Mouse (Mus musculus) liver, embryonic 14.5 days (tissue): ENCODE results near the gene Dhx40. TPM values are rescaled to one million over a fixed set of nuclear protein-coding genes. Genes with fewer than 3 reads are reported as not detected.
A peak's percentile ranks its signal among the peaks of the same experiment; 100 is the strongest.

Experiments used
- ATAC-seq: fragments of 200-750 bp; cut with Nextera tagmentation; 2 replicates; pipeline ENCODE4 v1.8.0; 2017; ENCODE audit warnings: moderate number of reproducible peaks, mild to moderate bottlenecking, moderate library complexity; ENCODE audit not compliant: insufficient read depth
- DNase-seq, 3 experiments: peaks; one replicate each; pipeline ENCODE4 v3.0.0-alpha.2; 2012 to 2013; ENCODE audit warnings: low read depth in 3 of 3, low spot score in 3 of 3
- H3K27ac ChIP-seq: fragments of 300-500 bp; sonication (generic); 2 replicates; pipeline ENCODE4 v1.5.1; 2014; ENCODE audit warnings: moderate library complexity, mild to moderate bottlenecking, control low read depth, inconsistent platforms
- H3K27me3 ChIP-seq: fragments of 300-500 bp; sonication (generic); 2 replicates; pipeline ENCODE4 v1.6.1; 2014; ENCODE audit warnings: mild to moderate bottlenecking, low read length, moderate library complexity; ENCODE audit not compliant: control insufficient read depth, insufficient read depth
- H3K36me3 ChIP-seq: fragments of 300-500 bp; sonication (generic); replicated peaks from 2 replicates; pipeline ENCODE4 v1.6.1; 2014; ENCODE audit warnings: low read depth; ENCODE audit not compliant: control insufficient read depth, insufficient read depth
- H3K4me1 ChIP-seq, 2 experiments: fragments of 200-500 bp in 1 of 2; fragments of 300-500 bp in 1 of 2; sonication (generic) in 1 of 2; replicated peaks; 2 replicates each; pipeline ENCODE4 v1.6.1; 2012 to 2014; ENCODE audit warnings: antibody characterized with exemption in 1 of 2, inconsistent platforms in 1 of 2, low read length in 1 of 2; ENCODE audit not compliant: control insufficient read depth in 2 of 2, insufficient read depth in 2 of 2
- H3K4me2 ChIP-seq: fragments of 300-500 bp; sonication (generic); 2 replicates; pipeline ENCODE4 v1.6.1; 2014; ENCODE audit warnings: low read depth, mild to moderate bottlenecking, control low read depth, moderate library complexity
- H3K4me3 ChIP-seq, 2 experiments: fragments of 200-500 bp in 1 of 2; fragments of 300-500 bp in 1 of 2; sonication (generic) in 1 of 2; 2 replicates each; pipeline ENCODE4 v1.5.1; 2012 to 2014; ENCODE audit warnings: low read depth in 2 of 2, low read length in 2 of 2, mild to moderate bottlenecking in 2 of 2, control low read depth in 1 of 2, inconsistent platforms in 1 of 2, moderate library complexity in 1 of 2; ENCODE audit not compliant: insufficient read depth in 1 of 2
- H3K9ac ChIP-seq: fragments of 300-500 bp; sonication (generic); replicated peaks from 2 replicates; pipeline ENCODE4 v1.6.1; 2014; ENCODE audit warnings: mild to moderate bottlenecking, control low read depth, moderate library complexity
- H3K9me3 ChIP-seq: fragments of 300-500 bp; sonication (generic); 2 replicates; pipeline ENCODE4 v1.6.1; 2016; ENCODE audit warnings: low read length, mixed read lengths; ENCODE audit not compliant: control insufficient read depth
- CTCF ChIP-seq: IDR thresholded peaks from 2 replicates; pipeline ENCODE4 v1.5.1; 2016; ENCODE audit warnings: antibody characterized with exemption, low read depth, control low read depth
- EP300 ChIP-seq: IDR thresholded peaks from 2 replicates; pipeline ENCODE4 v1.6.1; 2016; ENCODE audit warnings: antibody characterized with exemption, low read depth
- WGBS: fragments of 180-500 bp; shearing (Covaris S2); extraction: QIAGEN DNeasy Blood & Tissue Kit; methylation state at CpG from one replicate; pipeline ENCODE4 v1.1.7; 2014; ENCODE audit not compliant: insufficient replicate concordance; 5-methylcytosine and 5-hydroxymethylcytosine counted together
- polyA plus RNA-seq, 2 experiments: library from polyadenylated mRNA; depleted of rRNA in 1 of 2; stranded (reverse) in 1 of 2; unstranded in 1 of 2; fragments of >200 nt; fragmentation: Nextera tagmentation in 1 of 2; extraction: Ambion mirVana in 1 of 2; gene quantifications; 2 replicates each; pipeline versions ENCODE4 v1.2.1 to v1.2.3; 2012 to 2014

Gene Dhx40
- polyA plus RNA-seq, 2 experiments: 3.9 to 8.2 TPM

DNA sequence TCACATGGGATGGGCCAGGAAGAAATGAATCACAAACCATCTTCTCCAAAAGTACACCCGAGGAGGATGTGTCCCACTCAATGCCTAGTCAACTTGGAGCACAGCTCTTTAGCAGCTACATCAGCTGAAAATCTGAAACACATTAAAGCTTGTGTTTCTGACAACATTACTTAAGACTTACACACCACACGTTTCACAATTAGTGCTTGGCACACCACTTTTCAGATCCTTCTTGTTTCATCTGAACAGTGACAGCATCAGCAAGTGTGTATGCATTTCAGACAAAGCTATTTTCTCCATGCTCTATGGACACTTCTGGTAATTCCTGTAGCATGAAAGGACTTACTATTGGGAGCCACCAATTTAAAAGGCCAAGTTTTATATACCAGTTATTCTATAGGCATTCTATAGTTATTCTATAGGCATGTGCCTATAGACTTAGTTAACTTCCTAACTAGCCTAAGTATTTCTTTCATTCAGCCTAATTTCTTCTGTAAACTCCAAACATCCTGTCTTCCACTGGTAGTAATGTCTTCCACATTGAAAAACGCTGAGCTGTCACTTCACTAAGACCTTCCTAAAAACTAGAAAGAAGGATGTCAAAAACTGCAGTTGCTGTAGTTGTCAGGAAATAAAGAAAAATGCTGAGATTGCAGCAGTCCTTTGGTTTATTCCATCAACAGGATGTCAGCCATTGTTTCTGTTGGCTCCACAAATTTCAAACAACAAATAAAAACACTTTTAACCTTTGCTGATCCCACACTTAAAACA lies 61.7 kb downstream of the Dhx40 start:
- H3K9me3 ChIP-seq: no peaks in the 10 kb centered on the region
- TF ChIP-seq CTCF (no peak), EP300 (no peak)
- no peak overlapping the region for H3K4me3 ChIP-seq
- H3K27ac ChIP-seq: peak overlapping the region; percentile 69
- no peaks in the 10 kb centered on the region for H3K27me3 ChIP-seq
- no peaks in the 10 kb centered on the region; the same call in 1 of the 2 replicates for H3K36me3 ChIP-seq
- peaks cover 56 to 79% of the 10 kb centered on the region in 2 experiments for H3K4me1 ChIP-seq
- H3K9ac ChIP-seq: no peak overlapping the region; the same call in 1 of the 2 replicates
- 51% methylated on average over 3 of the region's 3 CpGs for WGBS
- ATAC-seq (no peak), DNase-seq (no peak)
- H3K4me2 ChIP-seq: peak overlapping the region; percentile 42

DNA sequence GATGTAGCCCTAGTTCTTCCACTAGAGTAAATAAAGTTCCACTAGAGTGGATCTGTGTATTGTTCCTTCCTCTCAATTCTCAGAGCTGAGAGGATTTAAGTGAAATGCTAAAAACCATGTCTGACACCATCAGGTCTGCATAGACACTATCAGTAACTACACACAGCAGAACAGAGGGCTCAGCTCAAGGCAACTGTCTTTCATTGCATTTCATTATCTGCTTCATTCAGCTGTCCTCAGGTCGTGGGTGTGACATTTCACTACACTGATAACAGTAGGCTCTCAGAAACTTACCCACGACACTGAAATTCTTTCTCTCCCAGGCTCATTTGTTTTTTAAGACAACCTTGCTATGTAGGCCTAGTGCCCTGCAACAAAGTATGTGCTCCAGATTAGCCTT lies 64.9 kb downstream of the Dhx40 start:
- H3K27ac ChIP-seq: peak overlapping the region; percentile 91
- WGBS: 4% methylated on average over 2 of the region's 2 CpGs
- H3K9me3 ChIP-seq: no peaks in the 10 kb centered on the region
- peak overlapping the region; percentile 79 for H3K4me2 ChIP-seq
- H3K27me3 ChIP-seq: no peaks in the 10 kb centered on the region
- H3K36me3 ChIP-seq: no peaks in the 10 kb centered on the region; the same call in 1 of the 2 replicates
- DNase-seq: peak; percentile 96 to 98 (median 97)
- peak; percentile 99 for TF ChIP-seq EP300
- TF ChIP-seq CTCF: no peak
- peak; percentile 98 for ATAC-seq
- H3K4me1 ChIP-seq: peaks cover 68 to 85% of the 10 kb centered on the region in 2 experiments
- peak overlapping the region; percentile 60 for H3K9ac ChIP-seq
- peak overlapping the region in 1 of 2 experiments; percentile 28; a peak in 3 of 4 replicates for H3K4me3 ChIP-seq

GRCm38 (mm10) chr11:86741505-86741904 lies 66.0 kb downstream of the Dhx40 start:
- Histone ChIP-seq H3K27me3 (no peaks in the 10 kb centered on the region), H3K4me3 (no peak overlapping the region; a peak in 1 of 4 replicates), H3K9me3 (no peaks in the 10 kb centered on the region), H3K9ac (peak overlapping the region; percentile 54), H3K36me3 (peaks cover 3% of the 10 kb centered on the region), H3K4me2 (peak overlapping the region; percentile 79), H3K4me1 (peaks cover 70 to 84% of the 10 kb centered on the region in 2 experiments), H3K27ac (peak overlapping the region; percentile 91)
- 64% methylated on average over 5 of the region's 5 CpGs for WGBS
- ATAC-seq: no peak
- TF ChIP-seq EP300: no peak
- TF ChIP-seq CTCF: no peak
- DNase-seq: no peak

DNA sequence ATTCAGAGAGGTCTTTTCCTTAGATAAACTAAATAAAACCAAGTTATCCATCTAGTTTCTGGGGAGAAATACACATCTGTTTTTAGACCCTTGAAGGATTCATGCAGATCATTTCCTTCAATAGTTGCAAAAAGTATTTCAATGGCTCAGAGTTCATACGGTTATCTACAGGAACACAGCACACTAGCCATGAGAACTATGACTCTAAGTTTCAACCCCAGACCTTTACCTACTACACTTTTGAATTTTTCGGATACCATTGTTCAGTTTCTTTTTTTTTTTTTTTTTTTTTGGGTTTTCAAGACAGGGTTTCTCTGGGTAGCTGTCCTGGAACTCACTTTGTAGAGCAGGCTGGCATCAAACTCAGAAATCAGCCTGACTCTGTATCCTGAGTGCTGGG lies 68.1 kb downstream of the Dhx40 start:
- peaks cover 53 to 63% of the 10 kb centered on the region in 2 experiments for H3K4me1 ChIP-seq
- DNase-seq: no peak
- H3K9me3 ChIP-seq: no peaks in the 10 kb centered on the region
- no peak overlapping the region for H3K4me3 ChIP-seq
- no peak overlapping the region for H3K9ac ChIP-seq
- peaks cover 17% of the 10 kb centered on the region for H3K36me3 ChIP-seq
- no peak for ATAC-seq
- no peaks in the 10 kb centered on the region for H3K27me3 ChIP-seq
- peak overlapping the region; percentile 41 for H3K27ac ChIP-seq
- TF ChIP-seq EP300 (0 out of 2 replicates have a peak, but pooled peaks have one; percentile 17), CTCF (no peak)
- H3K4me2 ChIP-seq: peak overlapping the region; percentile 30
- WGBS: 38% methylated on average over 2 of the region's 2 CpGs

GRCm38 (mm10) chr11:86738956-86739355 lies 68.6 kb downstream of the Dhx40 start:
- Histone ChIP-seq H3K36me3 (peaks cover 21% of the 10 kb centered on the region), H3K4me2 (peak overlapping the region; percentile 30), H3K4me3 (no peak overlapping the region), H3K4me1 (peaks cover 50 to 61% of the 10 kb centered on the region in 2 experiments), H3K9ac (no peak overlapping the region), H3K27me3 (no peaks in the 10 kb centered on the region), H3K9me3 (no peaks in the 10 kb centered on the region), H3K27ac (peak overlapping the region; percentile 41; the same call in 1 of the 2 replicates)
- no peak for DNase-seq
- TF ChIP-seq EP300 (no peak), CTCF (no peak)
- WGBS: 80% methylated on average over 1 of the region's 1 CpGs
- ATAC-seq: no peak
